Mouse (Mus musculus): Measurements from ENCODE around the gene Ago4. TPM values are rescaled to one million over a fixed set of nuclear protein-coding genes. Genes with fewer than 3 reads are reported as not detected.

Ago4 gene
- polyA plus RNA-seq, 1 experiment from 2014 or later, result 8.4 TPM

- H3K27me3 ChIP-seq (ENCODE audit: control insufficient read depth, insufficient read depth, low read depth, low read length), result no peaks in the 10 kb centered on the region
- no peak overlapping the region for H3K4me2 ChIP-seq (ENCODE audit: low read length)
- H3K9me3 ChIP-seq (replicated peaks; ENCODE audit: control insufficient read depth, low read length, poor library complexity, severe bottlenecking), result no peaks in the 10 kb centered on the region
- H3K4me1 ChIP-seq (ENCODE audit: control insufficient read depth, insufficient read depth, low read length), result no peaks in the 10 kb centered on the region
- H3K36me3 ChIP-seq (ENCODE audit: control insufficient read depth, insufficient read depth, low read length), result peaks cover 28% of the 10 kb centered on the region
- no peak overlapping the region for H3K27ac ChIP-seq (ENCODE audit: low read length)
- H3K4me3 ChIP-seq (ENCODE audit: low read depth, low read length), result no peak overlapping the region
- WGBS, result 64% methylated on average over 8 of the region's 8 CpGs
- ATAC-seq, result no peak
- no peak overlapping the region for H3K9ac ChIP-seq (ENCODE audit: low read depth, low read length)
Observed at GRCm38 (mm10) chr4:126502977-126503309, 30.3 kb downstream of the Ago4 start.

- Histone ChIP-seq H3K36me3 (ENCODE audit: control insufficient read depth, insufficient read depth, low read length) (peaks cover 24% of the 10 kb centered on the region), H3K27ac (ENCODE audit: low read length) (no peak overlapping the region), H3K4me3 (ENCODE audit: low read depth, low read length) (no peak overlapping the region), H3K9ac (ENCODE audit: low read depth, low read length) (no peak overlapping the region), H3K4me2 (ENCODE audit: low read length) (no peak overlapping the region), H3K27me3 (ENCODE audit: control insufficient read depth, insufficient read depth, low read depth, low read length) (no peaks in the 10 kb centered on the region), H3K4me1 (ENCODE audit: control insufficient read depth, insufficient read depth, low read length) (no peaks in the 10 kb centered on the region), H3K9me3 (replicated peaks; ENCODE audit: control insufficient read depth, low read length, poor library complexity, severe bottlenecking) (no peaks in the 10 kb centered on the region)
- no peak for ATAC-seq
- 63% methylated on average over 6 of the region's 6 CpGs for WGBS
Observed at GRCm38 (mm10) chr4:126502141-126502976, 30.9 kb downstream of the Ago4 start.

- Histone ChIP-seq H3K27ac (ENCODE audit: low read length) (no peak overlapping the region), H3K4me3 (ENCODE audit: low read depth, low read length) (no peak overlapping the region), H3K9me3 (replicated peaks; ENCODE audit: control insufficient read depth, low read length, poor library complexity, severe bottlenecking) (no peaks in the 10 kb centered on the region), H3K9ac (ENCODE audit: low read depth, low read length) (no peak overlapping the region), H3K27me3 (ENCODE audit: control insufficient read depth, insufficient read depth, low read depth, low read length) (no peaks in the 10 kb centered on the region), H3K4me2 (ENCODE audit: low read length) (no peak overlapping the region), H3K4me1 (ENCODE audit: control insufficient read depth, insufficient read depth, low read length) (no peaks in the 10 kb centered on the region), H3K36me3 (ENCODE audit: control insufficient read depth, insufficient read depth, low read length) (peaks cover 13% of the 10 kb centered on the region)
- no peak for ATAC-seq
- whole genome bisulfite sequencing, result 88% methylated on average over 1 of the region's 1 CpGs
Observed at GRCm38 (mm10) chr4:126498601-126499000, 34.7 kb downstream of the Ago4 start.

- Histone ChIP-seq H3K4me1 (ENCODE audit: control insufficient read depth, insufficient read depth, low read length) (no peaks in the 10 kb centered on the region), H3K36me3 (ENCODE audit: control insufficient read depth, insufficient read depth, low read length) (peaks cover 21% of the 10 kb centered on the region), H3K27me3 (ENCODE audit: control insufficient read depth, insufficient read depth, low read depth, low read length) (no peaks in the 10 kb centered on the region), H3K4me2 (ENCODE audit: low read length) (no peak overlapping the region), H3K9ac (ENCODE audit: low read depth, low read length) (no peak overlapping the region), H3K4me3 (ENCODE audit: low read depth, low read length) (no peak overlapping the region), H3K9me3 (replicated peaks; ENCODE audit: control insufficient read depth, low read length, poor library complexity, severe bottlenecking) (no peaks in the 10 kb centered on the region), H3K27ac (ENCODE audit: low read length) (no peak overlapping the region)
- no peak for ATAC-seq
- WGBS, result 84% methylated on average over 2 of the region's 2 CpGs
Observed at GRCm38 (mm10) chr4:126496963-126497362, 36.3 kb downstream of the Ago4 start.

GRCm38 (mm10) chr4:126495942-126496790, 37.1 kb downstream of the Ago4 start:
- WGBS, result 81% methylated on average over 5 of the region's 5 CpGs
- H3K4me1 ChIP-seq (ENCODE audit: control insufficient read depth, insufficient read depth, low read length), result no peaks in the 10 kb centered on the region
- no peak overlapping the region for H3K9ac ChIP-seq (ENCODE audit: low read depth, low read length)
- ATAC-seq, result no peak
- no peak overlapping the region for H3K4me2 ChIP-seq (ENCODE audit: low read length)
- H3K36me3 ChIP-seq (ENCODE audit: control insufficient read depth, insufficient read depth, low read length), result peaks cover 26% of the 10 kb centered on the region
- H3K4me3 ChIP-seq (ENCODE audit: low read depth, low read length), result no peak overlapping the region
- no peaks in the 10 kb centered on the region for H3K9me3 ChIP-seq (replicated peaks; ENCODE audit: control insufficient read depth, low read length, poor library complexity, severe bottlenecking)
- no peaks in the 10 kb centered on the region for H3K27me3 ChIP-seq (ENCODE audit: control insufficient read depth, insufficient read depth, low read depth, low read length)
- H3K27ac ChIP-seq (ENCODE audit: low read length), result no peak overlapping the region

GRCm38 (mm10) chr4:126495453-126495852, 37.8 kb downstream of the Ago4 start:
- Histone ChIP-seq H3K4me1 (ENCODE audit: control insufficient read depth, insufficient read depth, low read length) (no peaks in the 10 kb centered on the region), H3K9me3 (replicated peaks; ENCODE audit: control insufficient read depth, low read length, poor library complexity, severe bottlenecking) (no peaks in the 10 kb centered on the region), H3K4me2 (ENCODE audit: low read length) (no peak overlapping the region), H3K27me3 (ENCODE audit: control insufficient read depth, insufficient read depth, low read depth, low read length) (no peaks in the 10 kb centered on the region), H3K4me3 (ENCODE audit: low read depth, low read length) (no peak overlapping the region), H3K27ac (ENCODE audit: low read length) (no peak overlapping the region), H3K9ac (ENCODE audit: low read depth, low read length) (no peak overlapping the region), H3K36me3 (ENCODE audit: control insufficient read depth, insufficient read depth, low read length) (peaks cover 32% of the 10 kb centered on the region)
- 63% methylated on average over 5 of the region's 5 CpGs for WGBS
- no peak for ATAC-seq

GRCm38 (mm10) chr4:126493416-126493815, 39.9 kb downstream of the Ago4 start:
- H3K4me3 ChIP-seq (ENCODE audit: low read depth, low read length), result no peak overlapping the region
- 94% methylated on average over 4 of the region's 4 CpGs for WGBS

GRCm38 (mm10) chr4:126491977-126492376, 41.3 kb downstream of the Ago4 start:
- Histone ChIP-seq H3K27me3 (ENCODE audit: control insufficient read depth, insufficient read depth, low read depth, low read length) (no peaks in the 10 kb centered on the region), H3K4me3 (ENCODE audit: low read depth, low read length) (no peak overlapping the region), H3K9ac (ENCODE audit: low read depth, low read length) (no peak overlapping the region), H3K36me3 (ENCODE audit: control insufficient read depth, insufficient read depth, low read length) (peaks cover 29% of the 10 kb centered on the region), H3K4me2 (ENCODE audit: low read length) (no peak overlapping the region), H3K4me1 (ENCODE audit: control insufficient read depth, insufficient read depth, low read length) (no peaks in the 10 kb centered on the region), H3K9me3 (replicated peaks; ENCODE audit: control insufficient read depth, low read length, poor library complexity, severe bottlenecking) (no peaks in the 10 kb centered on the region), H3K27ac (ENCODE audit: low read length) (no peak overlapping the region)
- ATAC-seq, result no peak
- 43% methylated on average over 5 of the region's 5 CpGs for WGBS

More at GRCm38 (mm10) chr4:126493416-126493815, 39.9 kb downstream of the Ago4 start:
- Histone ChIP-seq H3K4me1 (ENCODE audit: control insufficient read depth, insufficient read depth, low read length) (no peaks in the 10 kb centered on the region), H3K27me3 (ENCODE audit: control insufficient read depth, insufficient read depth, low read depth, low read length) (no peaks in the 10 kb centered on the region), H3K9me3 (replicated peaks; ENCODE audit: control insufficient read depth, low read length, poor library complexity, severe bottlenecking) (no peaks in the 10 kb centered on the region), H3K27ac (ENCODE audit: low read length) (no peak overlapping the region), H3K9ac (ENCODE audit: low read depth, low read length) (no peak overlapping the region), H3K36me3 (ENCODE audit: control insufficient read depth, insufficient read depth, low read length) (peaks cover 29% of the 10 kb centered on the region), H3K4me2 (ENCODE audit: low read length) (no peak overlapping the region)
- ATAC-seq, result no peak

- H3K36me3 ChIP-seq (ENCODE audit: control insufficient read depth, insufficient read depth, low read length), result peaks cover 22% of the 10 kb centered on the region
- 86% methylated on average over 12 of the region's 12 CpGs for WGBS
- H3K4me2 ChIP-seq (ENCODE audit: low read length), result no peak overlapping the region
- no peak for ATAC-seq
- H3K27ac ChIP-seq (ENCODE audit: low read length), result no peak overlapping the region
- H3K27me3 ChIP-seq (ENCODE audit: control insufficient read depth, insufficient read depth, low read depth, low read length), result no peaks in the 10 kb centered on the region
- H3K9me3 ChIP-seq (replicated peaks; ENCODE audit: control insufficient read depth, low read length, poor library complexity, severe bottlenecking), result no peaks in the 10 kb centered on the region
- H3K4me1 ChIP-seq (ENCODE audit: control insufficient read depth, insufficient read depth, low read length), result no peaks in the 10 kb centered on the region
- no peak overlapping the region for H3K4me3 ChIP-seq (ENCODE audit: low read depth, low read length)
- no peak overlapping the region for H3K9ac ChIP-seq (ENCODE audit: low read depth, low read length)
Observed at GRCm38 (mm10) chr4:126490726-126491125, 42.5 kb downstream of the Ago4 start.

All from midbrain, embryonic 16.5 days (tissue).